Mouse (Mus musculus) midbrain, embryonic 16.5 days (tissue): Measurements from ENCODE around the gene Usp8. TPM values are rescaled to one million over a fixed set of nuclear protein-coding genes. Genes with fewer than 3 reads are reported as not detected.

Experiments used
- ATAC-seq: fragments of 200-750 bp; cut with Nextera tagmentation; 2 replicates; pipeline ENCODE4 v1.8.0; 2017; ENCODE audit warnings: moderate TSS enrichment
- H3K27ac ChIP-seq: fragments of 300-500 bp; sonication (generic); 2 replicates; pipeline ENCODE4 v1.5.1; 2014; ENCODE audit warnings: mild to moderate bottlenecking, low read length, mixed read lengths
- H3K27me3 ChIP-seq: fragments of 300-500 bp; sonication (generic); 2 replicates; pipeline ENCODE4 v1.6.1; 2014; ENCODE audit warnings: low read depth, low read length, mixed read lengths; ENCODE audit not compliant: control insufficient read depth, insufficient read depth
- H3K36me3 ChIP-seq: fragments of 300-500 bp; sonication (generic); 2 replicates; pipeline ENCODE4 v1.6.1; 2014; ENCODE audit warnings: mild to moderate bottlenecking, low read length, moderate library complexity, mixed read lengths; ENCODE audit not compliant: control insufficient read depth, insufficient read depth
- H3K4me1 ChIP-seq: fragments of 300-500 bp; sonication (generic); 2 replicates; pipeline ENCODE4 v1.6.1; 2014; ENCODE audit warnings: mild to moderate bottlenecking, low read length, mixed read lengths; ENCODE audit not compliant: control insufficient read depth, insufficient read depth
- H3K4me2 ChIP-seq: fragments of 300-500 bp; sonication (generic); 2 replicates; pipeline ENCODE4 v1.6.1; 2014; ENCODE audit warnings: mild to moderate bottlenecking, low read length, mixed read lengths
- H3K4me3 ChIP-seq: fragments of 300-500 bp; sonication (generic); 2 replicates; pipeline ENCODE4 v1.5.1; 2014; ENCODE audit warnings: low read depth, mild to moderate bottlenecking, low read length, moderate library complexity, mixed read lengths
- H3K9ac ChIP-seq: fragments of 300-500 bp; sonication (generic); 2 replicates; pipeline ENCODE4 v1.6.1; 2014; ENCODE audit warnings: low read depth, low read length, mixed read lengths
- H3K9me3 ChIP-seq: fragments of 300-500 bp; sonication (generic); replicated peaks from 2 replicates; pipeline ENCODE4 v1.6.1; 2014; ENCODE audit warnings: mild to moderate bottlenecking, low read length, mixed read lengths; ENCODE audit not compliant: control insufficient read depth, poor library complexity, severe bottlenecking
- WGBS: fragments of 180-500 bp; shearing (Covaris S2); extraction: QIAGEN DNeasy Blood & Tissue Kit; methylation state at CpG from one replicate; pipeline ENCODE4 v1.1.7; 2014; 5-methylcytosine and 5-hydroxymethylcytosine counted together
- polyA plus RNA-seq: library from polyadenylated mRNA; unstranded; fragments of >200 nt; fragmentation: Nextera tagmentation; extraction: Ambion mirVana; gene quantifications from 2 replicates; pipeline ENCODE4 v1.2.1, GENCODE M21; 2015

Gene Usp8
- polyA plus RNA-seq, 1 experiment from 2014 or later = 29.6 TPM

DNA sequence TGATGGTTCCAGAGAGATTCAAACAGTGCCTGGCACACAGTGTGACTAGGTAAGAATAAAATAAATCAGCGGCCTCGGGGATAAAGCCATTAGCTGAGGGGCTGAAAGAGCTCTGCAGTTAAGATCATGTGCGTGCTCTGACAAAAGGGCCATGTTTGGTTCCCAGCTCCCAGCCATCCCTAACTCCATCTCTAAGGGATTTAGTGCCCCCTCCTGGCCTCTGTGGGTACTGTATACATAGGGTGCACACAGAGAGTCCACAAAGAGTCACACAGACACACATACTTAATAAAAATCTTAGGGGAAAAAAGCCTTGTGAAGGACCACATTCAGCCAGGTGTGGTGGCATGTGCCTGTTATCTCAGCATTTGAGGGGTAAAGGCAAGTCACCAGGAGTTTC lies 60.5 kb downstream of the Usp8 start:
- Histone ChIP-seq H3K9ac (no peak overlapping the region), H3K4me3 (no peak overlapping the region), H3K9me3 (no peaks in the 10 kb centered on the region), H3K27me3 (no peaks in the 10 kb centered on the region), H3K4me1 (no peaks in the 10 kb centered on the region), H3K27ac (no peak overlapping the region), H3K4me2 (no peak overlapping the region), H3K36me3 (peaks cover under 1% of the 10 kb centered on the region)
- no peak for ATAC-seq
- 98% methylated on average over 3 of the region's 3 CpGs for WGBS

DNA sequence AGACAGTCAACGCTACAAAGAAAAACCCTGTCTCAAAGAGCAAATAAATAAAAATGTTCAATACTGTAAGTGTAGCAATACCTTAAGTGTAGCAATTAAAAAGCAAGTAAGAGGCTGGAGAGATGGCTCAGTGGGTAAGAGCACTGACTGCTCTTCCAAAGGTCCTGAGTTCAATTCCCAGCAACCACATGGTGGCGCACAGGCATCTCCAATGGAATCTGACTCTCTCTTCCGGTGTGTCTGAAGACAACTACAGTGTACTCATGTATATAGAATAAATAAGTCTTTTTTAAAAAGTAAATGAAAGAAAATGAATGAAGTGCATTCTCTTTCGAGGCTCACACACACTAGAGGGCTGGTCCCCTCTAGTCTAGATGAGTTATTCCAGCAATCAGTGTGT lies 61.1 kb downstream of the Usp8 start:
- Histone ChIP-seq H3K36me3 (no peaks in the 10 kb centered on the region), H3K27me3 (no peaks in the 10 kb centered on the region), H3K27ac (no peak overlapping the region), H3K9ac (no peak overlapping the region), H3K9me3 (no peaks in the 10 kb centered on the region), H3K4me3 (no peak overlapping the region), H3K4me2 (no peak overlapping the region), H3K4me1 (no peaks in the 10 kb centered on the region)
- WGBS = 75% methylated on average over 4 of the region's 4 CpGs
- ATAC-seq = no peak

- no peaks in the 10 kb centered on the region for H3K27me3 ChIP-seq
- WGBS = 73% methylated on average over 19 of the region's 19 CpGs
- no peaks in the 10 kb centered on the region for H3K36me3 ChIP-seq
- H3K9me3 ChIP-seq = no peaks in the 10 kb centered on the region
- H3K9ac ChIP-seq = no peak overlapping the region
- ATAC-seq = no peak
- H3K4me3 ChIP-seq = no peak overlapping the region
- H3K4me1 ChIP-seq = no peaks in the 10 kb centered on the region
- no peak overlapping the region for H3K4me2 ChIP-seq
- no peak overlapping the region for H3K27ac ChIP-seq
These were observed 62.5 kb downstream of the Usp8 start for GRCm38 (mm10) chr2:126769431-126770181.

DNA sequence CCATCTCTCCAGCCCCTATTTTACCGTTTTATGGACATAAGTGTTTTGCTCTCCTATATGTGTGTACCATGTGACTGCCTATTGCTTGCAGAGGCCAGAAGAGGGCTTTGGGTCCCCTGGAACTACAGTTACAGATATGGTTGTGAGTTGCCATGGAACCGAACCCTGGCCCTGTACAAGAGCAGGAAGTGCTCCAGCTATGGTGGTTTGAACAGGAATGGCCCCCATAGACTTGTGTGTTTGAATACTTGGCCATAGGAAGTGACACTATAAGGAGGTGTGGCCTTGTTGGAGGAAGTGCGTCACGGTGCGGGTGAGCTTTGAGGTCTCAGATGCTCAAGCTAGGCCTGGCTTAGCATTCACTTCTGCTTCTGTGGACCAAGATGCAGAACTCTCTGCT lies 65.1 kb downstream of the Usp8 start:
- no peak for ATAC-seq
- Histone ChIP-seq H3K9me3 (no peaks in the 10 kb centered on the region), H3K4me1 (no peaks in the 10 kb centered on the region), H3K27ac (no peak overlapping the region), H3K9ac (no peak overlapping the region), H3K4me3 (no peak overlapping the region), H3K4me2 (no peak overlapping the region), H3K27me3 (no peaks in the 10 kb centered on the region), H3K36me3 (no peaks in the 10 kb centered on the region)
- 93% methylated on average over 5 of the region's 5 CpGs for WGBS

DNA sequence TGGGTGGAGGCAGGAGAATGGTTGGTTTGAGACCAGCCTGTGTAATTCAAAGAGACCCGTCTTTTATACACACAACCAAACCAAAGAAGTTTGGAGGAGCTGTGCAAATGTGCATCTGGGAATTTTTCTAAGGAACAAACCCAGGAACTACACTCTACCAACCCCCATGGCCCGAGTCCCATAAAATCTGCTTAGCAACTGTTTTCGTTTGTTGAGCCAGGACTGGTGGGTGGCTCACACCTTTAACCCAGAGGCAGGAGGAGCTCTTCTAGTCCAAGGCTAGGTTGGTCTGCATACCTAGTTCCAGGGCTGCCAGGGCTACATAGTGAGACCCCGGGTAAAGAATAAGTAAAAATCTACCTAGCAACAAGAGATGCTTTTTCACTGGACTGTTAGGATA lies 68.8 kb downstream of the Usp8 start:
- 77% methylated on average over 4 of the region's 4 CpGs for WGBS
- H3K4me2 ChIP-seq = no peak overlapping the region

DNA sequence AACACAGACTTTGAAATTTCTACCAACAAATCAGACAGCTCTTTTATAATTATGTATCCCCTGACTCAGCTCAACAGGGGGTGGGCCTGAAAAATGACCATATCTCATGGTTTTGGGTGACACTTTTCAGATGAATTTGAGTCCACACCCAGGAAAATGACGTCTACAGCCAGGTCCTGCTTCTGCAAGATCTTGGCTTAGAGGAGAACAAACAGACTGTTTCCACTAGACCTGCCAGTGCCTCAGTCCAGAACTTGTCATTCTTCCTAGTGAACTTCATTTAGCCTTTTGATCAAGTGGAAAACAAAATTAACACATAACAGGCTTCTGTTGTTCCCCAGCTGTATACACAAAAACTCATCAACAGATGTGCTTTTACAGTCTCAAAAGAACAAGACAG lies 69.3 kb downstream of the Usp8 start:
- no peak overlapping the region for H3K9ac ChIP-seq
- H3K27ac ChIP-seq = no peak overlapping the region
- no peaks in the 10 kb centered on the region for H3K9me3 ChIP-seq
- H3K4me1 ChIP-seq = no peaks in the 10 kb centered on the region
- H3K36me3 ChIP-seq = no peaks in the 10 kb centered on the region
- 59% methylated on average over 1 of the region's 1 CpGs for WGBS
- no peak for ATAC-seq
- no peak overlapping the region for H3K4me2 ChIP-seq
- H3K4me3 ChIP-seq = no peak overlapping the region
- H3K27me3 ChIP-seq = no peaks in the 10 kb centered on the region

More for the DNA sequence above, 68.8 kb downstream of the Usp8 start:
- Histone ChIP-seq H3K9ac (no peak overlapping the region), H3K4me1 (no peaks in the 10 kb centered on the region), H3K27me3 (no peaks in the 10 kb centered on the region), H3K36me3 (no peaks in the 10 kb centered on the region), H3K4me3 (no peak overlapping the region), H3K27ac (no peak overlapping the region), H3K9me3 (no peaks in the 10 kb centered on the region)
- ATAC-seq = no peak

DNA sequence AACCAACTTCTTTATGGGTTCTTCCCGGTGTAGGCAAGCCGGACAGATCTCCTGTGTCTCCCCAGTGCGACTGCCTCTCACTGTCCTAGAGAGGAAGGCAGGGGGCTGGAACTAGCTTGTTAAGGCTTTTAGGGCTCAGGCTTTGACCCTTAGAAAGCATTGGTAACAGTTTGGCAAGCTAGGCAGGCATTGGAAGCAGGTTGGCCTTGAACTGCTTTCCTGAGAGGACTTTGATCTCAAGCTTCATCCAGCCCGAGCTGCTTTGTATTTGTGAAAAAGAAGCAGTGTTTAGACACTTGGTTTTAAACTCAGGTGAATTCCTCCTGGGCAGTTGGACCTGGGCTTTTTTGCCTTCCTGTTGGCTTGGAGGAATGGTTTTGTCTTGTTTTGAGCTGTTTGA lies 71.7 kb downstream of the Usp8 start:
- no peak overlapping the region for H3K9ac ChIP-seq
- no peaks in the 10 kb centered on the region for H3K36me3 ChIP-seq
- WGBS = 85% methylated on average over 4 of the region's 4 CpGs
- H3K9me3 ChIP-seq = no peaks in the 10 kb centered on the region
- ATAC-seq = no peak
- no peaks in the 10 kb centered on the region for H3K4me1 ChIP-seq
- H3K27ac ChIP-seq = no peak overlapping the region
- no peaks in the 10 kb centered on the region for H3K27me3 ChIP-seq
- H3K4me2 ChIP-seq = no peak overlapping the region
- H3K4me3 ChIP-seq = no peak overlapping the region

GRCm38 (mm10) chr2:126780286-126780685 lies 73.2 kb downstream of the Usp8 start:
- H3K36me3 ChIP-seq = no peaks in the 10 kb centered on the region
- no peaks in the 10 kb centered on the region for H3K27me3 ChIP-seq
- WGBS = 90% methylated on average over 10 of the region's 10 CpGs
- H3K4me1 ChIP-seq = no peaks in the 10 kb centered on the region
- H3K4me2 ChIP-seq = no peak overlapping the region
- H3K27ac ChIP-seq = no peak overlapping the region
- H3K4me3 ChIP-seq = no peak overlapping the region
- no peaks in the 10 kb centered on the region for H3K9me3 ChIP-seq
- H3K9ac ChIP-seq = no peak overlapping the region
- no peak for ATAC-seq

DNA sequence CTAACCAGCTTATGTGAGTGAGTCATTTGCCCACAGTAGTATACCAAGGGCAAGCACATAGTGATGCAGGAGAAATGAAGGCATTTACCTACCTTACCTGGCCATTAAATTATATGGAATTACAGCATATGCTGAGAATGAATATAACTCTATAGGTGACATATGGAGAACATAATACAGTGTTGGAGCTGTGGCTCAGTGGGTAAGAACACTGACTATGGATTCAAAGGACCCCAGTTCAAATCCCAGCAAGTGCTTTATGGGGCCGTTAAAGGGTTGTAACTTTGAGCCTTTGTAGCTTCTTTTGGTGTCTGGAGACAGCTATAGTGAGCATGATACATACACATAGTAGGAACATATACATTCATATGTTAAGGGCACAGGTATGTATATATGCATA lies 74.3 kb downstream of the Usp8 start:
- Histone ChIP-seq H3K4me3 (no peak overlapping the region), H3K27me3 (no peaks in the 10 kb centered on the region), H3K36me3 (no peaks in the 10 kb centered on the region), H3K9me3 (no peaks in the 10 kb centered on the region), H3K4me2 (no peak overlapping the region), H3K9ac (no peak overlapping the region), H3K27ac (no peak overlapping the region), H3K4me1 (no peaks in the 10 kb centered on the region)
- 90% methylated on average over 1 of the region's 1 CpGs for WGBS
- ATAC-seq = no peak
